Mouse (Mus musculus): Measurements from ENCODE around the gene Cyba.

- TF ChIP-seq EP300 (IDR thresholded peaks at IDR 0.05; ENCODE audit: low read length) = no peak
- no peak for TF ChIP-seq USF2 (conservative IDR thresholded peaks at IDR 0.05; ENCODE audit: low read depth, low read length)
- no peak for TF ChIP-seq CTCF (conservative IDR thresholded peaks at IDR 0.05 in 1 of 2, IDR thresholded peaks at IDR 0.05 in 1 of 2; ENCODE audit: low read depth in 2 of 2, low read length in 2 of 2)
- TF ChIP-seq ELF1 (IDR thresholded peaks at IDR 0.05; ENCODE audit: low read depth, low read length) = no peak
- no peak for TF ChIP-seq POLR2A (IDR thresholded peaks at IDR 0.05; ENCODE audit: low read depth, low read length)
- TF ChIP-seq E2F4 (IDR thresholded peaks at IDR 0.05; ENCODE audit: insufficient replicate concordance, low read depth, low read length) = no peak
- TF ChIP-seq CHD2 (IDR thresholded peaks at IDR 0.05; ENCODE audit: low read length) = no peak
- TF ChIP-seq POLR2AphosphoS2 (IDR thresholded peaks at IDR 0.05; ENCODE audit: low read depth, low read length) = no peak
- no peak for TF ChIP-seq RCOR1 (conservative IDR thresholded peaks at IDR 0.05; ENCODE audit: low read depth, low read length)
- no peak for TF ChIP-seq GABPA (IDR thresholded peaks at IDR 0.05; ENCODE audit: insufficient replicate concordance, low read depth, low read length)
- TF ChIP-seq ZKSCAN1 (IDR thresholded peaks at IDR 0.05; ENCODE audit: borderline replicate concordance, low read depth, low read length) = no peak
Observed at GRCm38 (mm10) chr8:122423217-122423616, 9.5 kb downstream of the Cyba start.

Measured in CH12.LX (cell line).